Mouse (Mus musculus): ENCODE measurements around the gene Map2k7. TPM values are rescaled to one million over a fixed set of nuclear protein-coding genes. Genes with fewer than 3 reads are reported as not detected.

Map2k7 gene
- polyA plus RNA-seq (2014; fragmentation: Illumina TruSeq; extraction: RNeasy Lipid Tissue Mini Kit (QIAGEN cat#74804); ENCODE audit: low read depth, low replicate concordance), result 4.9 TPM

DNA sequence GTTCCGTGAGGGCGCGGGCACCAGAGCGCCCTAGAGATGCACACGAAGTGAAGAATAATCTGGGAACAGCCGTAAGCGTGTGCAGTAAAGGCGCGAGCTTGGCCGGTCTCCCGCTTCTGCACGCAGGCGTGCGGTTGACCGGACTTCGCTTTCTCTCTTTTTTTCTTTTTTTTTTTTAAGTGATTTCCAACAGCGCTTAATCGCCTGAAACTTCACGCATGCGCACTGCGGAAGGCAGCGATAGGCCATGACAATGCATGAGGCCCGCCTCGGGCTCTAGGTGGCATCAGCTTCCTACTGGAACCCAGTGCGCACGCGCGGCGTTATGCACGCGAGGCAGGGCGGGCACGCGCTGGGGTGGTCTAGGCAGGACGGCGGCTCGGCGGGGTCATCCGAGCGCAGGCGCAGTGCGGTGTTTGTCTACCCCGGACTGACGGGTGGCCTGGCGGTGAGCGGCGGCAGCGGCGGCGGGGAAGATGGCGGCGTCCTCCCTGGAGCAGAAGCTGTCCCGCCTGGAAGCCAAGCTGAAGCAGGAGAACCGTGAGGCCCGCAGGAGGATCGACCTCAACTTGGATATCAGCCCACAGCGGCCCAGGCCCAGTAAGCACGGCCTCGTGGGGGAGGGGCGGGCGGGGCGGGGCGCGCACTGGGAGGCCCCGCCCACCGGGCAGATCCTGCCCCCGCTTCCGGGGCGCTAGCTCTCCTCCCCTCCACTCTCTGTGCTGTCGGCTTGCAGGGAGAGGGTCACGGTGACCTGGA, at the start of gene Map2k7, which contains the start of gene Gm49320:
Gene Map2k7 (plus strand): TSS at position 307 of the 759 bp plus-strand sequence.
Gene Gm49320 (plus strand): TSS at position 432 of the 759 bp plus-strand sequence.

DNA sequence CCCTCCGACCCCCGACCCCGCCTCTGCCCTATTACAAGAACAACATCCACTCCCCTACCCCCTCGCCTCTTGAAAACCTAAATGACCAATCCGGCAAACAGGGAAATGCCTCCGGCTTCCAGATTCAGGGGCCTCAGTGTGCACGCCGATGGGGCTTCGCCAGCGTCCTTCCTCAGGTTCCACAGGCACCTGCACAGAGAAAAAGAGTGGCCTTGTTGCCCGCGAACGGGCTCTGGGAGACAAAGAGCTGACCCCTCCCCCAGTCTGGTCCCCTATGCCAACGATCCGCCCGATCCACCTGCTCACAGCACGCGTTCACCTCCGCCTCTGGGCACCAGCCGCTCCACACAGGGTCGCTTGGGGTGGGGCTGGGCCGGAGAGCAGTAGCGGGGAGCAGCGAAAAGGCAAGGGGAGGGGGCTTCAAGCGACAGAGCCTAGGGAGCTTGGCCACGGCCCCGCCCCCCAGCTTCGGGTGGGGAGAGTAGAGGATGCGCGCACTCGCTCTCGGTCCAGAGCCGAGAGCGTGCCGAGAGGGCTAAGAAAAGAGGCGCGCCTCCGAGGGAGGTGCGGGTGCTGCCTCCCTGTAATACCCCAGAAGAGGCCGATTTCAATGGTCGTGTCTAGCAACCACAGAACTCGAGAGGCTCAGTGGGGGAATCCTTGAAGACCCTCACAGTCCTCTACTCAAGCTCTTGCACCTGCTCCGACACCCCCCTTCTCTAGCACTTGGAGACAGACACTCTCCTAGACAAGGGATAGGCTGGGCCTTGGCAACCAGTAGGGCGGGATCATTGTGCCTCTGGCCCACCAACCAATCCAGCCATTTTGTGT, 21.5 kb upstream of the Map2k7 start, which contains the start of gene Prr36:
Gene Prr36 (minus strand): TSS at position 669 of the 831 bp plus-strand sequence.

DNA sequence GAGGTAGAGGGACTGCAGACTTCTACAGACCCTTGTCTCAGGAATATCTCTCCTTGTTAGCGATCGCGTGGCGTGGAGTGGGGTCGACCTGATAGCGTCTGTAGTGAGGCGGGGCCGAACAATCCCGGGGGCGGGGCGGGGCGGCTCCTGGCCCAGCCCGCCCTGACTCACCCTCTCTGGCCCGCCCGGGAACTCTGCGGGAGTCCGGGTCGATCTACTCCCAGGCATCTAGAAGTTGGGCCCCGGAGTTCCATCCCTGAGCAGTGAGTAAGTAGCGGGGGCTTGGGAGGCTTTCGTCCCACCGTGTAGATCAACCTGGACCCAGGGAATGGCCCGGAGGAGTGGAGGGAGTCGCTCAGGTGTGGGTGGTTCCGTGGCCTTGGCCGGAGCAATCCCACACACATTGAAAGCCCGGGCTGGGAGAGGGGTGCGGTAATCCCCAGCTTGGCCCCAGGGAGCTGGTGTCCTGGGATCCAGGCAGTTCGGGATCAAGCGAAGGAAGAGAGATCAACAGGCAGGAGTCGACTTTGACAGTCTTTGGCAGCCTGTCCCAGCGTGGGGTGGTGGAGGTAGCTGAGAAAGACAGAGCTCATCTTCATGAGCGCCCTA, 11.7 kb upstream of the Map2k7 start, which contains the start of gene Lrrc8e:
Gene Lrrc8e (plus strand): TSS at position 89 of the 609 bp plus-strand sequence.

DNA sequence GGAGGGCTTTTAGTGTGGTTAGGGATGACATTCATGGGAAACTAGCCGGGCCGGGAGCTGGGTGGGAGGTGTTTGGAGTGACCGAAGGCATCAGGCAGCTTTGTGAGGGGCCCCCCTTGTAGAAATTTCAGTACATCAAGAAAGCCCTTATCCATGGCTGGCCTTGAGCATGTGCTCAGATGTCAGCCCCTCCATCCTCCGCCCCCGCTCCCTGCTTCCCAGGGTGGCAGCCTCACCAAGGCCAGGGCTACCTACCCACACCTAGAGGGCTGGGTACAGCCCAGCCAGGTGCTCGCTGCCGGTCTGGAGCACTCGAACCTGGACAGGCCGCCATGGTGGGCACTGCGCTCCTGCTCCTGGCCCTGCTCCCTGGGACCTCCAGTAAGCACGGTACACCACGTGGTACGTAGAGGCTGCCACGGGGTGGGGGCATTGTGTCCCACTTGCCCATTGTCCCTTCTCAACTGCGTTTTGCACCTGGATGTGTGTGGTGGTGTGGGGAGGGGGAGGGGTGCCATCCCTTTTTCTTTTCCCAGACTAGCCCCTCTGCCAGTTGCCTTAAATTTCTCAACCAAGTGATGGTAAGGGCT, 9.5 kb downstream of the Map2k7 start, which contains the start of gene Tgfbr3l:
Gene Tgfbr3l (plus strand): TSS at position 264 of the 590 bp plus-strand sequence.

DNA sequence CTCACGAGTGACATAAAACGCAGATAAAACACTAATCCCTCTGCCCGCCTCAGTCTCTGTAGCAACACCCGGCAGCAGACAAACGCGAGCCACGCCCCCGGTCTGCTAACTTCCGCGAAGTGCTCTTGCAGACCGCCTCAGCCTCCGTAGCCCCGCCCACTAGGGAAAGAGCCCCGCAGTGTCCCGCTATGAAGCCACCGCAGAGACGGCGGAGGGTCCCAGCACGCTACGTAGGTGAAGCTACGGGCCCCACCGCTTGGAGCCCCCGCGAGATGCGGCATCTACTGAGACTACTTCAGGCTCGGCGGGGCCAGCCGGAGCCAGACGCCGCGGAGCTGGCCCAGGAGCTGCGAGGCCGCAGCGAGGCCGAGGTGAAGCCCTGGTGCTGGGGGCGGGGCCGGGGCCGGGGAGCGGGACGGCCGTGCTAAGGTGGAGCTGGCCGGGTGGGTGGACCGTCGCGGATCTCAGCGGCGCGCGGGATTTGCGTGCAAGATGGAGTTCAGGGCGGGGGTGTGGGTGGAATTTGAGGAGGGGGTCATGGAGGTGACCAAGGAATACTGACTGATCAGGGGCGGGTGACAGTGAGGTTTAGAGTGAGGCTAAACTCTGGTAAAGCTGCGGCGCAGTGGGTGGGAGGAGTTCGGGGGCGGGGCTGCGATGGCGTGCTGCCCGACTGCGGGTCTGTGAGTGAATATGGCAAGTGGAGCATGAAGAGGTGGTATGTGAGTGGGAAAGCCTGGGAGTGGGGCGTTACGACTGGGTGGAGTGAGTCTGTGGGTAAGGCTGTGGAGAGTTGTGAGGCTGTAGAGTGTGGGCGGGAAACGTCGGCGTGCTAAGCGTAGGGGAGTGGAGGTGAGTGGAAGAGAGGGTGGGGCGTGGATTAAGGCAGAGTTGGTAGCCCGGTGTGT, 14.6 kb downstream of the Map2k7 start, which contains the start of gene Snapc2:
Gene Snapc2 (plus strand): TSS at position 147 of the 908 bp plus-strand sequence.

DNA sequence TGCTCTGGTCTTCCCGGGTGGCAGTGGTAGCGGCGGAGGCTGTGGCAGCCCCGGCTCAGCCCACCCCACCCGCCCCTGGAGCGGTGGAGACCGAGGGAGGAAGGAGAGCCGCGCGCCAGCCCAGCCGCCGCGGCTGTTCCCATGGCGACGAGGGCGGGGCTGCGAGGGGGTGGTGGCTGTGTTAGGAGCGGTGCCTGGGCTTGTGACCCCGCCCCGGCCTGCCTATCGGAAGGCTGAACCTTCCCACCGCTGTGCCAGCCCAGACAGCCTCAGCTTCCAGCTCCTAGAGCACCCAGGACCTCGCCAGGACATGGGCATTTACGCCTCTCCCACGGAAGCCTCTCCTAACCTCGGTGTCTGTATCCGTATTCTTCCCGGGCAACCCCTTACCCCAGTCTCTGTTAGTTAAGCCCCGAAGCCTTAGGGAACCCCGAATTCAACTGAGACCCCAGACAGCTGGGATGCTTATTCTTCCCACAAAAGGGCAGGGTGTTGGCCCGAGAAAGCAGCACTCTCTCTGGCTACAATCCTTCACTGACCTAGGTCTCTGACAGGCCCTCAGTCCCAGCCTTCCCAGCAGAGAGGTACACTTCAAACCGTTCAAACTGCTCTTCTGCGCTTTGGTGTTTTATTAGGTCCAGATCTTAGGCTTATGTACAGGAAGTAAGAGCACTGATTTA, 20.7 kb downstream of the Map2k7 start, which contains the start of gene Ctxn1:
Gene Ctxn1 (minus strand): TSS at position 150 of the 680 bp plus-strand sequence.

DNA sequence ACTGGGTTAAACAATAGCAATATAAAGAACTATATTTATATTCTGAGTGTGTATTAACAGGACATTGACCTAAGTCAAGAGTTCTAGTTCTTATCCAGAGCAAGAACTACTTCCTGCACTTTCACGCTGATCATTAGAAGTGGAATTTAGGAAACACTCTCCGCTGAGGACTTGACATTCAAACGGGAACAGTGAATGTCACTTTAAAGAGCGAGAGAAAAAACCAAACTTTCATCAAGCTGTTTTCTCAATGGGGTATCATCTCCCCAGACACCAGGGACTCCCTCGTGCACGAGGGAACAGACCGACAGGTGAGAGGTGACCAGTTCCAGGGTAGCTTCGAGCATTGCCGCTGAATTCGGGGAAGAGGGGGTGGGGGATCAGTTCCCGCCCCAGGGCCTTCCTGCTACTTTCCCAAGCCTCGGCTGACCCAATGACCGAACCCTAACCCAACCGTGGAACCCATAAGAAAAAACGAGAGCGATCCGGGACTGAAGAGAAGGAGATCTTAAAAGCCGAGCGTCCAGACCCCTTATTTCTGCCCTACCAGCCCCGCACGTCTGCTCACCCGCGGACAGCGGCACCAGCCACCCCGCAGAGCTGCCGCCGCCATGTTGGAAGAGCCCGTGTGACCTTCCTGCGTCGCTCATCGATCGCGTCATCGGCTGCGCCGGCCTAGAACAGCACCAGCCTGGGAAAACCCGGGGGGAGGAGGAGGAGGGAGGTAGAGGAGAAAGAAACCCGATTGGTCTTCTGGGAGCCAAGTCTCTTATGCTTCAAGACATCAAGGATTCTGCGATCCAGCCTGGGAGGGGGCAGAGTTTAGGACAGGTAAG, 37.0 kb downstream of the Map2k7 start, which contains the start of gene Timm44:
Gene Timm44 (minus strand): TSS at position 639 of the 836 bp plus-strand sequence.

Other genes with a start within 250 kb of the Map2k7 start
- gene Cd209f, start 132.9 kb upstream of the Map2k7 start, polyA plus RNA-seq (2014; fragmentation: Illumina TruSeq; extraction: RNeasy Lipid Tissue Mini Kit (QIAGEN cat#74804); ENCODE audit: low read depth, low replicate concordance), result not detected
- gene Cd209g, start 104.6 kb upstream of the Map2k7 start, polyA plus RNA-seq (2014; fragmentation: Illumina TruSeq; extraction: RNeasy Lipid Tissue Mini Kit (QIAGEN cat#74804); ENCODE audit: low read depth, low replicate concordance), result not detected
- gene Evi5l, start 72.2 kb upstream of the Map2k7 start, polyA plus RNA-seq (2014; fragmentation: Illumina TruSeq; extraction: RNeasy Lipid Tissue Mini Kit (QIAGEN cat#74804); ENCODE audit: low read depth, low replicate concordance), result 1.2 TPM
- gene Prr36, start 21.3 kb upstream of the Map2k7 start, polyA plus RNA-seq (2014; fragmentation: Illumina TruSeq; extraction: RNeasy Lipid Tissue Mini Kit (QIAGEN cat#74804); ENCODE audit: low read depth, low replicate concordance), result not detected
- gene Lrrc8e, start 11.9 kb upstream of the Map2k7 start, polyA plus RNA-seq (2014; fragmentation: Illumina TruSeq; extraction: RNeasy Lipid Tissue Mini Kit (QIAGEN cat#74804); ENCODE audit: low read depth, low replicate concordance), result 0.13 TPM
- not detected for gene Gm49320, start 125 bp downstream of the Map2k7 start, polyA plus RNA-seq (2014; fragmentation: Illumina TruSeq; extraction: RNeasy Lipid Tissue Mini Kit (QIAGEN cat#74804); ENCODE audit: low read depth, low replicate concordance)
- 7.4 TPM for gene Tgfbr3l, start 9.5 kb downstream of the Map2k7 start, polyA plus RNA-seq (2014; fragmentation: Illumina TruSeq; extraction: RNeasy Lipid Tissue Mini Kit (QIAGEN cat#74804); ENCODE audit: low read depth, low replicate concordance)
- 3.2 TPM for gene Snapc2, start 14.3 kb downstream of the Map2k7 start, polyA plus RNA-seq (2014; fragmentation: Illumina TruSeq; extraction: RNeasy Lipid Tissue Mini Kit (QIAGEN cat#74804); ENCODE audit: low read depth, low replicate concordance)
- gene Ctxn1, start 20.5 kb downstream of the Map2k7 start, polyA plus RNA-seq (2014; fragmentation: Illumina TruSeq; extraction: RNeasy Lipid Tissue Mini Kit (QIAGEN cat#74804); ENCODE audit: low read depth, low replicate concordance), result not detected
- gene Timm44, start 37.2 kb downstream of the Map2k7 start, polyA plus RNA-seq (2014; fragmentation: Illumina TruSeq; extraction: RNeasy Lipid Tissue Mini Kit (QIAGEN cat#74804); ENCODE audit: low read depth, low replicate concordance), result 74.0 TPM
- 13.1 TPM for gene Ccl25, start 86.5 kb downstream of the Map2k7 start, polyA plus RNA-seq (2014; fragmentation: Illumina TruSeq; extraction: RNeasy Lipid Tissue Mini Kit (QIAGEN cat#74804); ENCODE audit: low read depth, low replicate concordance)
- gene Elavl1, start 86.7 kb downstream of the Map2k7 start, polyA plus RNA-seq (2014; fragmentation: Illumina TruSeq; extraction: RNeasy Lipid Tissue Mini Kit (QIAGEN cat#74804); ENCODE audit: low read depth, low replicate concordance), result 31.0 TPM